Mouse (Mus musculus): ENCODE data around the gene Aebp1. TPM values are rescaled to one million over a fixed set of nuclear protein-coding genes. Genes with fewer than 3 reads are reported as not detected.

Aebp1 gene
- polyA plus RNA-seq, 1 experiment from 2014 or later = 27.4 TPM

GRCm38 (mm10) chr11:5897839-5898238, 36.1 kb downstream of the Aebp1 start:
- Histone ChIP-seq H3K9ac (ENCODE audit: low read depth, low read length) (peak overlapping the region; percentile 9; the same call in 1 of the 2 replicates), H3K4me3 (ENCODE audit: low read length) (no peak overlapping the region), H3K4me1 (ENCODE audit: control insufficient read depth, insufficient read depth, low read depth, low read length) (peaks cover 12% of the 10 kb centered on the region), H3K27ac (ENCODE audit: low read depth, low read length) (no peak overlapping the region), H3K27me3 (replicated peaks; ENCODE audit: control insufficient read depth, insufficient read depth, low read length) (peaks cover 3% of the 10 kb centered on the region), H3K4me2 (ENCODE audit: low read length) (no peak overlapping the region), H3K36me3 (ENCODE audit: control insufficient read depth, insufficient read depth, low read length) (no peaks in the 10 kb centered on the region), H3K9me3 (ENCODE audit: control insufficient read depth, low read length) (no peaks in the 10 kb centered on the region)
- WGBS = 25% methylated on average over 10 of the region's 10 CpGs
- ATAC-seq = no peak

- Histone ChIP-seq H3K27ac (ENCODE audit: low read depth, low read length) (no peak within 1 kb of the TSS), H3K4me3 (ENCODE audit: low read length) (no peak within 1 kb of the TSS), H3K4me1 (ENCODE audit: control insufficient read depth, insufficient read depth, low read depth, low read length) (peaks cover 12% of the 10 kb centered on the region), H3K36me3 (ENCODE audit: control insufficient read depth, insufficient read depth, low read length) (no peaks in the 10 kb centered on the region), H3K4me2 (ENCODE audit: low read length) (no peak within 1 kb of the TSS), H3K27me3 (replicated peaks; ENCODE audit: control insufficient read depth, insufficient read depth, low read length) (peaks cover 3% of the 10 kb centered on the region), H3K9ac (ENCODE audit: low read depth, low read length) (peak within 1 kb of the TSS; percentile 9; the same call in 1 of the 2 replicates), H3K9me3 (ENCODE audit: control insufficient read depth, low read length) (no peaks in the 10 kb centered on the region)
- 70% methylated on average over 5 of the region's 5 CpGs for WGBS
- no peak for ATAC-seq
Observed at GRCm38 (mm10) chr11:5898531-5898930, 36.8 kb downstream of the Aebp1 start, which contains the start of gene Myl7. Gene Myl7 (minus strand): TSS chr11:5898782.

- Histone ChIP-seq H3K27me3 (replicated peaks; ENCODE audit: control insufficient read depth, insufficient read depth, low read length) (peaks cover 3% of the 10 kb centered on the region), H3K9ac (ENCODE audit: low read depth, low read length) (no peak overlapping the region), H3K36me3 (ENCODE audit: control insufficient read depth, insufficient read depth, low read length) (no peaks in the 10 kb centered on the region), H3K27ac (ENCODE audit: low read depth, low read length) (no peak overlapping the region), H3K4me1 (ENCODE audit: control insufficient read depth, insufficient read depth, low read depth, low read length) (peaks cover 12% of the 10 kb centered on the region), H3K4me2 (ENCODE audit: low read length) (no peak overlapping the region), H3K4me3 (ENCODE audit: low read length) (no peak overlapping the region), H3K9me3 (ENCODE audit: control insufficient read depth, low read length) (no peaks in the 10 kb centered on the region)
- WGBS = 89% methylated on average over 10 of the region's 10 CpGs
- ATAC-seq = no peak
Observed at GRCm38 (mm10) chr11:5899286-5899685, 37.5 kb downstream of the Aebp1 start.

DNA sequence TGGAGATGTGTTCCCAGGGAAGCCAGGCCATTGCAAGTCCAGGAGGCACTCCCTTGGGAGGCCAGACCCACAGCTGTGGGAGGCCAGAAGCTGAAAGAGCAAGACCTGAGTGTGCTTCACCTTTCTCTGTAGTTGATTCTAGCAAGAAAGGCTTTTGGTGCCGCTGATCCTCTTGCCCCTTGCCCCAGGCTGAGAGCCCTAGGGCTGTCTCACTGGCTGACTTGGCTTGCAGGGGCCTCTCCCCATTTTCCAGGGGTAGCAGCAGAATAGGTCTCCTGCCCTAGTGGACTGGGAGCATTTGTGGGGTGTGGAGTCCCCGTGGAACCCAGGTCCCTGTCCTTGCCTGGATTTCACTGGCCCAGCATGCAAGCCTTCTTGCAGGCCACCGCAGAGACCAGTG, 39.6 kb downstream of the Aebp1 start:
- Histone ChIP-seq H3K4me1 (ENCODE audit: control insufficient read depth, insufficient read depth, low read depth, low read length) (peaks cover 12% of the 10 kb centered on the region), H3K36me3 (ENCODE audit: control insufficient read depth, insufficient read depth, low read length) (no peaks in the 10 kb centered on the region), H3K4me2 (ENCODE audit: low read length) (peak overlapping the region; percentile 73), H3K9ac (ENCODE audit: low read depth, low read length) (peak overlapping the region; percentile 74), H3K9me3 (ENCODE audit: control insufficient read depth, low read length) (no peaks in the 10 kb centered on the region), H3K27ac (ENCODE audit: low read depth, low read length) (peak overlapping the region; percentile 86), H3K4me3 (ENCODE audit: low read length) (peak overlapping the region; percentile 44), H3K27me3 (replicated peaks; ENCODE audit: control insufficient read depth, insufficient read depth, low read length) (peaks cover 3% of the 10 kb centered on the region)
- ATAC-seq = no peak
- 21% methylated on average over 3 of the region's 3 CpGs for WGBS

- ATAC-seq = peak; percentile 92
- Histone ChIP-seq H3K9ac (ENCODE audit: low read depth, low read length) (peak overlapping the region; percentile 74), H3K9me3 (ENCODE audit: control insufficient read depth, low read length) (no peaks in the 10 kb centered on the region), H3K27me3 (replicated peaks; ENCODE audit: control insufficient read depth, insufficient read depth, low read length) (peaks cover 3% of the 10 kb centered on the region), H3K27ac (ENCODE audit: low read depth, low read length) (peak overlapping the region; percentile 86), H3K36me3 (ENCODE audit: control insufficient read depth, insufficient read depth, low read length) (no peaks in the 10 kb centered on the region), H3K4me1 (ENCODE audit: control insufficient read depth, insufficient read depth, low read depth, low read length) (peaks cover 12% of the 10 kb centered on the region), H3K4me3 (ENCODE audit: low read length) (peak overlapping the region; percentile 44), H3K4me2 (ENCODE audit: low read length) (peak overlapping the region; percentile 73)
- 0% methylated on average over 32 of the region's 32 CpGs for WGBS
Observed at GRCm38 (mm10) chr11:5901950-5902349, 40.2 kb downstream of the Aebp1 start.

DNA sequence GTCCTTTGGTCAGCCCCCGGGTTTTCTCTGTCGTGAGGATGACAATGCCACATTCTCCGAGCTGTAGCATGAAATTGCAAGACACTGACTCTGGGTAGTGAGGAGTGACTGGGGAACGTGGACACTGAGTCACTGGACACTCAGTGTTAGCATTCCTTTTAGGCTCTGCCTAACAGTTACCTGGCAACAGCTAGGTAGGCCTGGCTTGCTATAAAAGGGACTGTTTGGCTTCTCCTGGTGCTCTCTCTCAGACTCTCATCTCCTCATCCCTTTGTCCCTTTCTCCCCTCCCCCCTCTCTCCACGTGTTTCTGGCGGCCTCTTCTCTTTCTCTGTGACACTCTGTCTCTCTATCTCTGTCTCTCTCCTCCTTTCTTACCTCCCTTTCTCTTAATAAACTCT, 40.6 kb downstream of the Aebp1 start:
- peaks cover 3% of the 10 kb centered on the region for H3K27me3 ChIP-seq (replicated peaks; ENCODE audit: control insufficient read depth, insufficient read depth, low read length)
- peak overlapping the region; percentile 44 for H3K4me3 ChIP-seq (ENCODE audit: low read length)
- H3K9me3 ChIP-seq (ENCODE audit: control insufficient read depth, low read length) = no peaks in the 10 kb centered on the region
- H3K36me3 ChIP-seq (ENCODE audit: control insufficient read depth, insufficient read depth, low read length) = no peaks in the 10 kb centered on the region
- peak; percentile 56 for ATAC-seq
- H3K9ac ChIP-seq (ENCODE audit: low read depth, low read length) = peak overlapping the region; percentile 74
- peak overlapping the region; percentile 73 for H3K4me2 ChIP-seq (ENCODE audit: low read length)
- H3K4me1 ChIP-seq (ENCODE audit: control insufficient read depth, insufficient read depth, low read depth, low read length) = peaks cover 12% of the 10 kb centered on the region
- 6% methylated on average over 6 of the region's 6 CpGs for WGBS
- peak overlapping the region; percentile 86; the same call in 1 of the 2 replicates for H3K27ac ChIP-seq (ENCODE audit: low read depth, low read length)

DNA sequence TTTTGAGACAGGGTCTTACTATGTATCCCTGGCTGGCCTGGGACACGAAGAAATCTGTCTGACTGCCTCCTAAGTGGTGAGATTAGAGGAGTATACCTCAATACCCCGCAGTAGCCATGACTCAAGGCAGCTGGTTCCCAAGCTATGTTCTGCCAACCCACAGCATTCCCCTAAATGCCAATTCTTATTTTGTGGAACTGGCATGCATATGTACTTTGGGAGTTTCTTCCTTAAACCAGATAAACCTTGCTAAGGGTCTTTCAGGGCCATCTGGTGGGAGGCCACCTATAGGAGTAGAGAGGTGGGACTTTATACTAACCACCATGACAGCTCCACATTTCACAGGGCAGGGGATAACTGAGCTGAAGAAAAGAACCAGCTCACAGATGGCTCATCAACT, 42.1 kb downstream of the Aebp1 start:
- Histone ChIP-seq H3K27me3 (replicated peaks; ENCODE audit: control insufficient read depth, insufficient read depth, low read length) (no peaks in the 10 kb centered on the region), H3K4me3 (ENCODE audit: low read length) (no peak overlapping the region), H3K4me1 (ENCODE audit: control insufficient read depth, insufficient read depth, low read depth, low read length) (peaks cover 12% of the 10 kb centered on the region), H3K27ac (ENCODE audit: low read depth, low read length) (peak overlapping the region; percentile 29; the same call in 1 of the 2 replicates), H3K36me3 (ENCODE audit: control insufficient read depth, insufficient read depth, low read length) (no peaks in the 10 kb centered on the region), H3K4me2 (ENCODE audit: low read length) (no peak overlapping the region), H3K9ac (ENCODE audit: low read depth, low read length) (no peak overlapping the region), H3K9me3 (ENCODE audit: control insufficient read depth, low read length) (no peaks in the 10 kb centered on the region)
- WGBS = 86% methylated on average over 2 of the region's 2 CpGs
- ATAC-seq = no peak

- no peaks in the 10 kb centered on the region for H3K27me3 ChIP-seq (replicated peaks; ENCODE audit: control insufficient read depth, insufficient read depth, low read length)
- no peaks in the 10 kb centered on the region for H3K9me3 ChIP-seq (ENCODE audit: control insufficient read depth, low read length)
- WGBS = 79% methylated on average over 19 of the region's 19 CpGs
- H3K4me3 ChIP-seq (ENCODE audit: low read length) = no peak overlapping the region
- no peaks in the 10 kb centered on the region for H3K36me3 ChIP-seq (ENCODE audit: control insufficient read depth, insufficient read depth, low read length)
- ATAC-seq = no peak
- H3K4me2 ChIP-seq (ENCODE audit: low read length) = no peak overlapping the region
- no peak overlapping the region for H3K9ac ChIP-seq (ENCODE audit: low read depth, low read length)
- H3K27ac ChIP-seq (ENCODE audit: low read depth, low read length) = peak overlapping the region; percentile 29; the same call in 1 of the 2 replicates
- peaks cover 12% of the 10 kb centered on the region for H3K4me1 ChIP-seq (ENCODE audit: control insufficient read depth, insufficient read depth, low read depth, low read length)
Observed at GRCm38 (mm10) chr11:5904357-5904756, 42.6 kb downstream of the Aebp1 start.

GRCm38 (mm10) chr11:5904871-5905270, 43.1 kb downstream of the Aebp1 start:
- H3K27ac ChIP-seq (ENCODE audit: low read depth, low read length) = no peak overlapping the region
- H3K36me3 ChIP-seq (ENCODE audit: control insufficient read depth, insufficient read depth, low read length) = no peaks in the 10 kb centered on the region
- peaks cover 12% of the 10 kb centered on the region for H3K4me1 ChIP-seq (ENCODE audit: control insufficient read depth, insufficient read depth, low read depth, low read length)
- 92% methylated on average over 6 of the region's 6 CpGs for WGBS
- no peak for ATAC-seq
- no peaks in the 10 kb centered on the region for H3K27me3 ChIP-seq (replicated peaks; ENCODE audit: control insufficient read depth, insufficient read depth, low read length)
- no peaks in the 10 kb centered on the region for H3K9me3 ChIP-seq (ENCODE audit: control insufficient read depth, low read length)
- no peak overlapping the region for H3K4me3 ChIP-seq (ENCODE audit: low read length)
- no peak overlapping the region for H3K9ac ChIP-seq (ENCODE audit: low read depth, low read length)
- no peak overlapping the region for H3K4me2 ChIP-seq (ENCODE audit: low read length)
